Mouse (Mus musculus) CH12F3 (cell line): ENCODE measurements around the gene Atg13.

Experiments
- in situ Hi-C: fragments of 300-500 bp; cut with MboI; formaldehyde crosslinking; loops from 2 replicates; pipeline ENCODE4 v1.14.3; 2020; ENCODE audit warnings: low sequenced_read_pairs

Gene Atg13

GRCm38 (mm10) chr2:91649553-91650359, 60.6 kb downstream of the Atg13 start, which contains the start of the genes Zfp408 and Arhgap1:
Gene Zfp408 (minus strand): TSS chr2:91649791.
Gene Arhgap1 (plus strand): TSS chr2:91649860.
- in situ Hi-C loops = no loop called here

- in situ Hi-C loops = no loop called here
These were observed 61.2 kb downstream of the Atg13 start for GRCm38 (mm10) chr2:91649152-91649551.

GRCm38 (mm10) chr2:91646733-91647132, 63.6 kb downstream of the Atg13 start:
- in situ Hi-C loops = no loop called here

GRCm38 (mm10) chr2:91645811-91646210, 64.6 kb downstream of the Atg13 start:
- in situ Hi-C loops = no loop called here

GRCm38 (mm10) chr2:91645354-91645753, 65.0 kb downstream of the Atg13 start:
- in situ Hi-C loops = no loop called here

- in situ Hi-C loops = no loop called here
These were observed 66.4 kb downstream of the Atg13 start for GRCm38 (mm10) chr2:91644021-91644420.

GRCm38 (mm10) chr2:91642825-91643415, 67.5 kb downstream of the Atg13 start:
- in situ Hi-C loops = no loop called here

GRCm38 (mm10) chr2:91638931-91639330, 71.4 kb downstream of the Atg13 start:
- in situ Hi-C loops = no loop called here

GRCm38 (mm10) chr2:91636727-91637338, 73.5 kb downstream of the Atg13 start:
- in situ Hi-C loops = no loop called here

GRCm38 (mm10) chr2:91636229-91636628, 74.1 kb downstream of the Atg13 start, which contains the start of gene F2:
Gene F2 (minus strand): TSS chr2:91636414.
- in situ Hi-C loops = no loop called here

- in situ Hi-C loops = no loop called here
These were observed 74.9 kb downstream of the Atg13 start for GRCm38 (mm10) chr2:91635486-91635885.

- in situ Hi-C loops = no loop called here
These were observed 75.5 kb downstream of the Atg13 start for GRCm38 (mm10) chr2:91634841-91635240.

- in situ Hi-C loops = no loop called here
These were observed 76.9 kb downstream of the Atg13 start for GRCm38 (mm10) chr2:91633334-91633977.

- in situ Hi-C loops = no loop called here
These were observed 78.1 kb downstream of the Atg13 start for GRCm38 (mm10) chr2:91632316-91632715.

- in situ Hi-C loops = no loop called here
These were observed 78.5 kb downstream of the Atg13 start for GRCm38 (mm10) chr2:91631826-91632225.

- in situ Hi-C loops = no loop called here
These were observed 80.0 kb downstream of the Atg13 start for GRCm38 (mm10) chr2:91630384-91630783.

- in situ Hi-C loops = no loop called here
These were observed 80.7 kb downstream of the Atg13 start for GRCm38 (mm10) chr2:91629682-91630081.

- in situ Hi-C loops = no loop called here
These were observed 82.2 kb downstream of the Atg13 start for GRCm38 (mm10) chr2:91628171-91628570.

GRCm38 (mm10) chr2:91627486-91627885, 82.9 kb downstream of the Atg13 start:
- in situ Hi-C loops = no loop called here
